Mouse (Mus musculus) ES-Bruce4 (cell line): Measurements from ENCODE around the gene Tbc1d1.

Experiments used
- CTCF ChIP-seq: IDR thresholded peaks from one replicate; pipeline ENCODE4 v1.8.1; 2011; ENCODE audit warnings: low read depth, low read length
- EP300 ChIP-seq: IDR thresholded peaks from 2 replicates; pipeline ENCODE4 v1.6.1; 2011; ENCODE audit warnings: low read depth, low read length; ENCODE audit not compliant: insufficient read depth
- POLR2A ChIP-seq: IDR thresholded peaks from one replicate; pipeline ENCODE4 v1.8.1; 2011; ENCODE audit warnings: low read length; ENCODE audit not compliant: insufficient read depth

- TF ChIP-seq EP300 (no peak), POLR2A (no peak), CTCF (no peak)
Observed at GRCm38 (mm10) chr5:64398155-64398554, 242.1 kb downstream of the Tbc1d1 start.
